Mouse (Mus musculus) C2C12 (cell line): ENCODE measurements around the gene Spg20. TPM values are rescaled to one million over a fixed set of nuclear protein-coding genes. Genes with fewer than 3 reads are reported as not detected.

ENCODE experiments used
- H3K27me3 ChIP-seq: one replicate; pipeline ENCODE4 v1.6.1; 2011; ENCODE audit not compliant: control insufficient read depth, insufficient read depth, insufficient read length
- H3K36me3 ChIP-seq: one replicate; pipeline ENCODE4 v1.6.1; 2011; ENCODE audit not compliant: control insufficient read depth, insufficient read depth
- H3K4me3 ChIP-seq: one replicate; pipeline ENCODE4 v1.5.1; 2011; ENCODE audit warnings: mild to moderate bottlenecking, control low read depth; ENCODE audit not compliant: poor library complexity, insufficient read depth, severe bottlenecking
- H3K79me2 ChIP-seq: one replicate; pipeline ENCODE4 v1.6.1; 2011; ENCODE audit not compliant: control insufficient read depth, insufficient read depth
- H3K79me3 ChIP-seq: one replicate; pipeline ENCODE4 v1.6.1; 2011; ENCODE audit warnings: low read depth, control low read depth
- H3ac ChIP-seq: one replicate; pipeline ENCODE3; 2011; ENCODE audit warnings: low read depth; ENCODE audit not compliant: control insufficient read depth, insufficient read length
- CEBPB ChIP-seq: IDR thresholded peaks from one replicate; pipeline ENCODE4 v1.6.1; 2011; ENCODE audit warnings: low read depth, mild to moderate bottlenecking, control low read depth, moderate library complexity
- CTCF ChIP-seq: IDR thresholded peaks from one replicate; pipeline ENCODE4 v1.5.1; 2011; ENCODE audit not compliant: control insufficient read depth, insufficient read depth, insufficient read length
- FOSL1 ChIP-seq: IDR thresholded peaks from one replicate; pipeline ENCODE4 v1.8.0; 2011; ENCODE audit warnings: mild to moderate bottlenecking, low read length; ENCODE audit not compliant: poor library complexity, insufficient read depth, severe bottlenecking
- MAX ChIP-seq: IDR thresholded peaks from one replicate; pipeline ENCODE4 v1.6.1; 2011; ENCODE audit warnings: mild to moderate bottlenecking, control low read depth
- MYOD1 ChIP-seq: IDR thresholded peaks from one replicate; pipeline ENCODE4 v1.6.1; 2011; ENCODE audit warnings: low read depth; ENCODE audit not compliant: control insufficient read depth, insufficient read length
- MYOG ChIP-seq: IDR thresholded peaks from one replicate; pipeline ENCODE4 v1.6.1; 2011; ENCODE audit not compliant: control insufficient read depth, insufficient read length; ENCODE audit errors: extremely low read depth
- USF1 ChIP-seq: IDR thresholded peaks from one replicate; pipeline ENCODE4 v1.6.1; 2011; ENCODE audit warnings: low read depth, mild to moderate bottlenecking, control low read depth, moderate library complexity
- polyA plus RNA-seq: library from polyadenylated mRNA; unstranded; fragments of >200 nt; fragmentation: generic; extraction: Trizol; gene quantifications from one replicate; pipeline ENCODE4 v1.2.1, GENCODE M21; 2012; ENCODE audit warnings: missing spikeins

Spg20 gene
- polyA plus RNA-seq, 1 experiment = 24.0 TPM

- Histone ChIP-seq H3K79me2 (no peaks in the 10 kb centered on the region), H3ac (no peak overlapping the region), H3K4me3 (no peak overlapping the region), H3K79me3 (no peaks in the 10 kb centered on the region), H3K36me3 (no peaks in the 10 kb centered on the region), H3K27me3 (no peaks in the 10 kb centered on the region)
- no peak for TF ChIP-seq CEBPB
- TF ChIP-seq MYOG = no peak
- no peak for TF ChIP-seq FOSL1
- TF ChIP-seq CTCF = no peak
- no peak for TF ChIP-seq USF1
- no peak for TF ChIP-seq MYOD1
- no peak for TF ChIP-seq MAX
Measured at GRCm38 (mm10) chr3:55101092-55101491, 10.8 kb upstream of the Spg20 start.

- Histone ChIP-seq H3K79me3 (no peaks in the 10 kb centered on the region), H3ac (no peak overlapping the region), H3K4me3 (no peak overlapping the region), H3K79me2 (no peaks in the 10 kb centered on the region), H3K36me3 (no peaks in the 10 kb centered on the region), H3K27me3 (no peaks in the 10 kb centered on the region)
- TF ChIP-seq CTCF (no peak), USF1 (no peak), MAX (no peak), CEBPB (no peak), FOSL1 (no peak), MYOG (no peak), MYOD1 (no peak)
Measured at GRCm38 (mm10) chr3:55105372-55106023, 6.4 kb upstream of the Spg20 start.

- Histone ChIP-seq H3K79me3 (no peaks in the 10 kb centered on the region), H3K79me2 (no peaks in the 10 kb centered on the region), H3K27me3 (no peaks in the 10 kb centered on the region), H3K36me3 (no peaks in the 10 kb centered on the region), H3ac (no peak overlapping the region), H3K4me3 (no peak overlapping the region)
- TF ChIP-seq FOSL1 (no peak), USF1 (no peak), MYOD1 (no peak), CTCF (no peak), MAX (no peak), MYOG (no peak), CEBPB (no peak)
Measured at GRCm38 (mm10) chr3:55106051-55106450, 5.9 kb upstream of the Spg20 start.

- TF ChIP-seq USF1 = no peak
- TF ChIP-seq MAX = no peak
- TF ChIP-seq MYOG = no peak
- no peak for TF ChIP-seq CEBPB
- no peak for TF ChIP-seq CTCF
- no peak for TF ChIP-seq FOSL1
- peaks cover 22% of the 10 kb centered on the region for H3K79me2 ChIP-seq
- H3K36me3 ChIP-seq = no peaks in the 10 kb centered on the region
- no peak overlapping the region for H3K4me3 ChIP-seq
- H3K27me3 ChIP-seq = no peaks in the 10 kb centered on the region
- H3K79me3 ChIP-seq = peaks cover 17% of the 10 kb centered on the region
- no peak overlapping the region for H3ac ChIP-seq
Measured at GRCm38 (mm10) chr3:55109097-55109496, 2.8 kb upstream of the Spg20 start.

GRCm38 (mm10) chr3:55112710-55113415 lies 955 bp downstream of the Spg20 start:
- Histone ChIP-seq H3K4me3 (peak overlapping the region; percentile 66), H3K79me3 (peaks cover 41% of the 10 kb centered on the region), H3K36me3 (peaks cover 13% of the 10 kb centered on the region), H3K79me2 (peaks cover 53% of the 10 kb centered on the region), H3K27me3 (no peaks in the 10 kb centered on the region), H3ac (peak overlapping the region; percentile 85)
- TF ChIP-seq MAX = peak; percentile 91
- TF ChIP-seq USF1 = peak; percentile 98
- no peak for TF ChIP-seq MYOD1

GRCm38 (mm10) chr3:55114313-55115065 lies 2.6 kb downstream of the Spg20 start:
- Histone ChIP-seq H3K4me3 (peak overlapping the region; percentile 66), H3K79me3 (peaks cover 56% of the 10 kb centered on the region), H3K27me3 (no peaks in the 10 kb centered on the region), H3K79me2 (peaks cover 70% of the 10 kb centered on the region), H3K36me3 (peaks cover 29% of the 10 kb centered on the region), H3ac (no peak overlapping the region)
- TF ChIP-seq MYOD1 (no peak), MAX (peak; percentile 90), CEBPB (peak; percentile 16)
